Mouse (Mus musculus) spleen, adult 2 months (tissue): ENCODE data around the gene Chrm1.

Experiments
- CTCF ChIP-seq: fragments of 200-500 bp; IDR thresholded peaks from 2 replicates; pipeline ENCODE4 v1.5.1; 2011; ENCODE audit warnings: mild to moderate bottlenecking, inconsistent platforms; ENCODE audit not compliant: insufficient read depth, insufficient read length, insufficient replicate concordance; ENCODE audit errors: extremely low read depth
- POLR2A ChIP-seq: fragments of 200-500 bp; IDR thresholded peaks from 2 replicates; pipeline ENCODE4 v1.6.1; 2011; ENCODE audit warnings: low read depth, low read length, inconsistent platforms

GRCm38 (mm10) chr19:8726609-8727390 is 63.2 kb downstream of the Chrm1 start:
- no peak for TF ChIP-seq CTCF
- TF ChIP-seq POLR2A, result no peak
